Mouse (Mus musculus) small intestine, adult 2 months (tissue): ENCODE data around the gene Tat.

Source experiments
- CTCF ChIP-seq: fragments of 200-500 bp; IDR thresholded peaks from 2 replicates; pipeline ENCODE4 v1.5.1; 2012; ENCODE audit warnings: low read depth, mild to moderate bottlenecking, control low read depth, inconsistent platforms, low read length, moderate library complexity, mixed read lengths; ENCODE audit not compliant: insufficient replicate concordance, insufficient read length; ENCODE audit errors: extremely low read depth
- POLR2A ChIP-seq: fragments of 200-500 bp; IDR thresholded peaks from 2 replicates; pipeline ENCODE4 v1.6.1; 2012; ENCODE audit warnings: low read depth, mild to moderate bottlenecking, control low read depth, inconsistent platforms, low read length, moderate library complexity

GRCm38 (mm10) chr8:109989151-109989550, 1.1 kb upstream of the Tat start:
- TF ChIP-seq POLR2A (no peak), CTCF (no peak)
